Mouse (Mus musculus) brain, embryonic 14.5 days (tissue): ENCODE measurements around the gene Cacna2d4. TPM values are rescaled to one million over a fixed set of nuclear protein-coding genes. Genes with fewer than 3 reads are reported as not detected.
A peak's percentile ranks its signal among the peaks of the same experiment; 100 is the strongest.
"Not testable (repeated sequence)": the region's sequence is repeated elsewhere in the genome, so short reads cannot be mapped to it uniquely, and the experiment has no call there.

Experiments used
- DNase-seq: peaks from one replicate; pipeline ENCODE4 v3.0.0-alpha.2; 2011; ENCODE audit warnings: low read depth
- CTCF ChIP-seq: fragments of 200-500 bp; IDR thresholded peaks from 2 replicates; pipeline ENCODE4 v1.5.1; 2012; ENCODE audit warnings: inconsistent platforms, mild to moderate bottlenecking, moderate library complexity, borderline replicate concordance; ENCODE audit not compliant: insufficient read depth, insufficient read length; ENCODE audit errors: extremely low read depth
- POLR2A ChIP-seq: fragments of 200-500 bp; IDR thresholded peaks from 2 replicates; pipeline ENCODE4 v1.6.1; 2012; ENCODE audit warnings: mild to moderate bottlenecking, inconsistent platforms, borderline replicate concordance; ENCODE audit not compliant: poor library complexity, insufficient read depth, insufficient read length, severe bottlenecking; ENCODE audit errors: extremely low read depth
- polyA plus RNA-seq: library from polyadenylated mRNA; depleted of rRNA; stranded (reverse); fragments of >200 nt; gene quantifications from 2 replicates; pipeline ENCODE4 v1.2.3, GENCODE M21; 2012

The Cacna2d4 gene
- polyA plus RNA-seq, 1 experiment, result 0.67 TPM

- DNase-seq, result peak; percentile 37
- no peak for TF ChIP-seq POLR2A
Observed at GRCm38 (mm10) chr6:119332111-119332510, 95.8 kb downstream of the Cacna2d4 start.

GRCm38 (mm10) chr6:119333202-119333601 lies 96.9 kb downstream of the Cacna2d4 start:
- TF ChIP-seq CTCF (no peak), POLR2A (no peak)
- DNase-seq, result no peak

DNA sequence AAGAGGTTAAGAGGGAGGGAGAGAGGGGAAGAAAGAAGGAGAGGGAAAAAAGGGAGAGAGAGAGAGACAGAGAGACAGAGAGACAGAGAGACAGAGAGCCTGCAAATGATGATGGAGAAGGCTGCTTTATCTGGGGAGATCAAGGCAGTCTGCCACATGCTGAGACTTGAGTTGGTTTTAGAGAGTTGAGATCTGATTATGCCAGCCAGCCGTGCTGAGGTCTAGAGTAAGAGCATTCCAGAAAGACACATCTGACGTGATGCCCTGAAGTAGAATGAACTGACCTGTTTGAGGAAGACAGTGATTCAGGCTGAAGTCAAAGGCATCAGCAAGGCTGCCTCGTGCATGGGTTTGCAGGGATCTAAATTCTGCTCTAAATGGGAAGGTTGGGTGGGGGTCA lies 97.5 kb downstream of the Cacna2d4 start:
- no peak for DNase-seq
- TF ChIP-seq POLR2A (no peak), CTCF (no peak)

DNA sequence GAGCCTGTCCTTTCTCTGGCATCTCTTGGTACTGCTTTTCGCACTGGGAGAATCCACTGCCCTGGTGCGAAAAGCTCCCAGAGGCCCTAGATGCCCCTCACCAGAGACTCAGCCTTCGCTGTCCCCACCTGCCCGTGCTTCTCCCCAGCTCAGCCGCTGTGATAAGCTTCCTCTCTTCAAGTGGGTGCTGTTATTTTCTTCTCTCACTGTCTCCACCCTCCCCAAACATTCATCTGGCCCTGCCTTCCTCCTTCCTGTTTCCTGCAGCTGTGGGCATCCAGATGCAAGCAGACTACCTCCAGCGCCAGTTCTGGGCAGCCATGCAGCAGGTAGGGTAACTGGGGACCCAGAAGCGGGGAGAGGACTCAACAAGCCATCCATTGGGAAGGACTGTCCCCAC lies 99.8 kb downstream of the Cacna2d4 start:
- TF ChIP-seq CTCF (no peak), POLR2A (no peak)

DNA sequence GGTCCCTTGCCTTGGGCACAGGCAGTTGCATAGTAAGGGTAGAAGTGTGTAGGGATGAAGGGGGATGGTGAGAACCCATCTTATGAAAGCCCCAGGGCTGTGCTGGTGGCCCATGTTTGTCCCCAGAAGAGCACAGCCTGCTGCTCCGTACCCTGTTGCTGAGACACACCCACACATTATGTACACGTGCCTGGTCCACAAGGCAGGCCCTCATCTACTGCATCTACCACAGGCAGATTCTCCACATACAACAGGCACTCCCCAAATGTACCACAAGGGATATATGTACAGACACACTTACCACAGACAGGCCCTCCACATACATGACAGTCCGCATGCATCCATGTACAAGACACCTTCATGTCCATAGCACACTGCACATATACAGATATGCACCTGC lies 101.0 kb downstream of the Cacna2d4 start:
- TF ChIP-seq CTCF, result no peak
- no peak for TF ChIP-seq POLR2A
- no peak for DNase-seq

More for the DNA sequence above, 99.8 kb downstream of the Cacna2d4 start:
- no peak for DNase-seq

DNA sequence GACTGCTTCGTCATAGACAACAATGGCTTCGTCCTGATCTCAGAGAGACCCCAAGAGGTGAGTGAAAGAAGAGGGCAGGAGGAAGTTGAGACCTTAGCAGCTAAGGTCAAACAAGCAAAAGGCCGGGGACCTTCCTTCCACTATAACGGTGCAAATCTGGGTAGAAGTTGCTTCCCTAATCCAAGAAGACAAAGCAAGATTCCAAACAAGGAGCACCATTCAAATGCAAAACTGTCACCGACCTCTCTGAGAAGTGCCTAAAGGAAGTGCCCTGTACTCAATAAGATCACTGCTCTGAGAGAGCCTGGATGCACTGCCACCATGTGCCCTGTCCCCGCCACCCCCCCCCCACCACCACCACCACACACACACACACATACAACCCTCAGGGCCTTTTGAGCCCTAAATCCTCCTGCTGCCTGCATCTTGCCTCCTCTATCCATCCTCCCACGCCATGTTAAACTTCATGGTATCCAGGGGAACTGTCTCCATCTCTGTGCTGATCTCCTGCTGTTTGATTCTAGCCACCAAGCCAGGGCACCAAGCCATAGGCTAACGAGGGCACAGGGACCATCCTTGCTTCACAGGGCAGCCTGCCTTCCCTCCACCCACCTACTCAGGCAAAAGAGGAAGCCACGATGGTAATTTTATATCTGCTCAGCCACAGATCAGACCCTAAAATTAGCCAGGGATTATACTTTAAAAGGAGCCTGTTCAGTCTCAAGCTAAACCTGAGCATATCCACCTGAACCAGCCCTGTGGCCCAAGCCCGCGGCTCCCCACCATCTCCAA lies 102.0 kb downstream of the Cacna2d4 start:
- TF ChIP-seq POLR2A, result no peak
- TF ChIP-seq CTCF, result no peak
- no peak for DNase-seq

DNA sequence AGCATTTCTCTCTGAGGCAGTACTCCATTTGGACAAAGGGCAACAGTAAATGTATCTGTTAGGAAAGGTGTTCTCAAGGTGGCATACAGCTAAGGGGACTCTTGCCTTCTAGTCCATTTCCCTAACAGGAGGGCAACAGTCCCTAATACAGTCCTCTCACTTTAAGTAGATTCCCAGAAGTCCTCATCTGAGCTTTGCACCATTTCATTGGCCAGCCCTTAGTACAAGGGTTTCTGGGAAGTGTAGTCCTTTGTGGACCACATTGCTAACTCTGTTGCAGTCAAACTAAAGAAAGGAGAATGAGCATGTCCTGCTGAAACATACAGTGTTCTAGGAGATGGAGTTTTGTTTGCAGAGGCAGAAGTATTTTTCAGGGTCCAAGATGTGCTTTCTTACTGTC lies 105.1 kb downstream of the Cacna2d4 start:
- peak; percentile 88 for DNase-seq

DNA sequence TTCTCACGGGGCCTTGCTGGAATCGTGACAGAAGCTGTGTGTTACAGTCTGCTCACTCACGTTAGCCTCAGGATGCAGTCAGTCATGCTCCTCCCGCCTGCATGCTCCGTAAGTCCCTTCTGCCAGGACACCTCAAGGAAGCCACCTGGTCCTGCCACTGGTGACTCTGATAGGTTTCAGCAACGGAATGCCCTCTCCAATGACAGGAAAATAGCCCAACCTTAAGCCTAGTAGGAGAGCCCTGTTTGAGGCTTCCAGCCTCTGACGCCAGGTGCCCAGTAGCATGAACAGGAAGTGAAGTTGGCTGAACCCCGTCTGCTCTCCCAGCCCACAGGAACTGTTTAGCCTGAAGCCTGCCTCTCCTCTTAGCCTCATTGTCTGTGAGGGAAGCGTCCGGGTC lies 109.9 kb downstream of the Cacna2d4 start:
- no peak for DNase-seq
- TF ChIP-seq CTCF, result no peak
- no peak for TF ChIP-seq POLR2A

More for the DNA sequence above, 105.1 kb downstream of the Cacna2d4 start:
- TF ChIP-seq CTCF, result no peak

GRCm38 (mm10) chr6:119347813-119348212 lies 111.5 kb downstream of the Cacna2d4 start:
- no peak for DNase-seq
- TF ChIP-seq CTCF, result no peak
- no peak for TF ChIP-seq POLR2A

GRCm38 (mm10) chr6:119348234-119348633 lies 111.9 kb downstream of the Cacna2d4 start:
- TF ChIP-seq POLR2A (no peak), CTCF (peak; percentile 86; the same call in 1 of the 2 replicates)
- peak; percentile 88 for DNase-seq

DNA sequence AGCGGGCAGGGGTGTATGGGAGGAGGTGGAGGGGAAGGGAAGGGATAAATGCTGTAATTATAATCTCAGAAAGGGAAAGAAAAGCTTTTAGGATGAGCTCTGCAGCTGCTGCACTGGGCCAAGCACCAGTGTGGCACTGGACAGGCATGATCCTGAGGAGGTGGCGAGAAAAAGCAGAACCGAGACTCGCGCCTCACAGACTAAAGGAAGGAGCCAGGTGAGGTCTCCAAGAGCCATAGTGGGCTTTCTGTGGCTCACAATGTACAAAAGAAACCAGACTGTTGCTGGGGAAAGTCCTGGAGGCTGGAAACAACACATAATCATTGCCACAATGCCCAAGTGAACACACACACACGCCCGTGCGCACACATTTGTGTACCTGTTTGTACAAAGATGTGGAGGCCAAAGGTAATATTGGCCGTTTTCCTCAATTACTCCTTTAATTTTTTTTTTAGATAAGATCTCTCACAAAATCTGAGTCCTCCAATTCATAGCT lies 114.4 kb downstream of the Cacna2d4 start:
- DNase-seq, result peak; percentile 14
- TF ChIP-seq POLR2A (no peak), CTCF (no peak)

GRCm38 (mm10) chr6:119351656-119352055 lies 115.3 kb downstream of the Cacna2d4 start:
- TF ChIP-seq POLR2A (no peak), CTCF (no peak)
- no peak for DNase-seq

- TF ChIP-seq POLR2A, result no peak
- TF ChIP-seq CTCF, result no peak
- DNase-seq, result no peak
Observed at GRCm38 (mm10) chr6:119352501-119352900, 116.2 kb downstream of the Cacna2d4 start.

- DNase-seq, result no peak
Observed at GRCm38 (mm10) chr6:119358020-119358571, 121.8 kb downstream of the Cacna2d4 start.

DNA sequence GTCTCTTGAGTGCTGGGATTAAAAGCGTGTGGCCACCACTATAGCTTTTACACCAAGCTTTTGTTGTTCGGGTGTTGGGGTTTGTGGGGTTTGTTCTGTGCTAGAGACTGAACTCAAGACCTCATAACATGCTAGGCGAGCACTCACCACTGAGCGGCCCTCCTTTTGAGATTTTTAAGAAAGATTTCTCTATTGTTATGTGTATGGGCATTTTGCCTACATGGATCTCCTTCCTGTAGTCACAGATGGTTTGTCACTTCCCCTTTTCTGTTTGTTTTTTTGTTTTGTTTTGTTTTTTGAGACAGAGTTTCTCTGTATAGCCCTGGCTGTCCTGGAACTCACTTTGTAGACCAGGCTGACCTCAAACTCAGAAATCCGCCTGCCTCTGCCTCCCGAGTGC lies 123.9 kb downstream of the Cacna2d4 start:
- not testable (repeated sequence) for DNase-seq

More at GRCm38 (mm10) chr6:119358020-119358571, 121.8 kb downstream of the Cacna2d4 start:
- TF ChIP-seq POLR2A, result no peak
- no peak for TF ChIP-seq CTCF
